Mouse (Mus musculus): ENCODE measurements at regions not wholly inside any gene's neighbourhood (a gene's known extent, or its start where the extent isn't known, plus 50 kb on each side); places are given as distances from the start of the nearest gene placed in this dataset.

GRCm38 (mm10) chr1:38739018-38739417, 74.3 kb upstream of the Aff3 start:
- no peak for DNase-seq (ENCODE audit: low spot score in 2 of 2)

- peak in 1 of 2 experiments; percentile 1 for DNase-seq (ENCODE audit: low spot score in 2 of 2)
These were observed 71.0 kb upstream of the Aff3 start for GRCm38 (mm10) chr1:38735768-38736167.

- DNase-seq (ENCODE audit: low spot score in 2 of 2): no peak
These were observed 68.4 kb upstream of the Aff3 start for GRCm38 (mm10) chr1:38733201-38733600.

GRCm38 (mm10) chr1:38729977-38730782, 65.4 kb upstream of the Aff3 start:
- no peak for DNase-seq (ENCODE audit: low spot score in 2 of 2)

- DNase-seq (ENCODE audit: low spot score in 2 of 2): no peak
These were observed 61.0 kb upstream of the Aff3 start for GRCm38 (mm10) chr1:38725805-38726204.

GRCm38 (mm10) chr1:38724631-38725030, 59.9 kb upstream of the Aff3 start:
- DNase-seq (ENCODE audit: low spot score in 2 of 2): no peak

- no peak for DNase-seq (ENCODE audit: low spot score in 2 of 2)
These were observed 57.4 kb upstream of the Aff3 start for GRCm38 (mm10) chr1:38722155-38722554.

- DNase-seq (ENCODE audit: low spot score in 2 of 2): no peak
These were observed 55.5 kb upstream of the Aff3 start for GRCm38 (mm10) chr1:38720287-38720686.

- DNase-seq (ENCODE audit: low spot score in 2 of 2): no peak
These were observed 50.9 kb upstream of the Aff3 start for GRCm38 (mm10) chr1:38715621-38716020.
